Mouse (Mus musculus) hindbrain, embryonic 14.5 days (tissue): Measurements from ENCODE around the gene Larp1. TPM values are rescaled to one million over a fixed set of nuclear protein-coding genes. Genes with fewer than 3 reads are reported as not detected.
A peak's percentile ranks its signal among the peaks of the same experiment; 100 is the strongest.

Experiments used
- ATAC-seq: fragments of 200-750 bp; cut with Nextera tagmentation; 2 replicates; pipeline ENCODE4 v1.8.0; 2017; ENCODE audit warnings: moderate number of reproducible peaks, mild to moderate bottlenecking, moderate TSS enrichment, moderate library complexity; ENCODE audit not compliant: low FRiP score
- DNase-seq: peaks from one replicate; pipeline ENCODE4 v3.0.0-alpha.2; 2015; ENCODE audit warnings: low spot score
- H3K27ac ChIP-seq: fragments of 300-500 bp; sonication (generic); 2 replicates; pipeline ENCODE4 v1.5.1; 2014; ENCODE audit warnings: mild to moderate bottlenecking, moderate library complexity
- H3K27me3 ChIP-seq: fragments of 300-500 bp; sonication (generic); 2 replicates; pipeline ENCODE4 v1.6.1; 2014; ENCODE audit warnings: mild to moderate bottlenecking, low read length, mixed read lengths; ENCODE audit not compliant: control insufficient read depth, insufficient read depth
- H3K36me3 ChIP-seq: fragments of 300-500 bp; sonication (generic); replicated peaks from 2 replicates; pipeline ENCODE4 v1.6.1; 2014; ENCODE audit not compliant: control insufficient read depth, insufficient read depth
- H3K4me1 ChIP-seq: fragments of 300-500 bp; sonication (generic); replicated peaks from 2 replicates; pipeline ENCODE4 v1.6.1; 2014; ENCODE audit warnings: antibody characterized with exemption, low read length, mixed read lengths; ENCODE audit not compliant: control insufficient read depth, insufficient read depth
- H3K4me2 ChIP-seq: fragments of 300-500 bp; sonication (generic); replicated peaks from 2 replicates; pipeline ENCODE4 v1.6.1; 2014; ENCODE audit warnings: mild to moderate bottlenecking, moderate library complexity
- H3K4me3 ChIP-seq: fragments of 300-500 bp; sonication (generic); replicated peaks from 2 replicates; pipeline ENCODE4 v1.5.1; 2014; ENCODE audit warnings: mild to moderate bottlenecking, low read length
- H3K9ac ChIP-seq: fragments of 300-500 bp; sonication (generic); 2 replicates; pipeline ENCODE4 v1.6.1; 2014
- H3K9me3 ChIP-seq: fragments of 300-500 bp; sonication (generic); 2 replicates; pipeline ENCODE4 v1.6.1; 2016; ENCODE audit warnings: low read length; ENCODE audit not compliant: control insufficient read depth
- WGBS: fragments of 180-500 bp; shearing (Covaris S2); extraction: QIAGEN DNeasy Blood & Tissue Kit; methylation state at CpG from one replicate; pipeline ENCODE4 v1.1.7; 2014; 5-methylcytosine and 5-hydroxymethylcytosine counted together
- polyA plus RNA-seq: library from polyadenylated mRNA; unstranded; fragments of >200 nt; fragmentation: Nextera tagmentation; extraction: Ambion mirVana; gene quantifications from 2 replicates; pipeline ENCODE4 v1.2.1, GENCODE M21; 2014

Gene Larp1
- polyA plus RNA-seq, 1 experiment from 2014 or later, result 21.3 TPM

DNA sequence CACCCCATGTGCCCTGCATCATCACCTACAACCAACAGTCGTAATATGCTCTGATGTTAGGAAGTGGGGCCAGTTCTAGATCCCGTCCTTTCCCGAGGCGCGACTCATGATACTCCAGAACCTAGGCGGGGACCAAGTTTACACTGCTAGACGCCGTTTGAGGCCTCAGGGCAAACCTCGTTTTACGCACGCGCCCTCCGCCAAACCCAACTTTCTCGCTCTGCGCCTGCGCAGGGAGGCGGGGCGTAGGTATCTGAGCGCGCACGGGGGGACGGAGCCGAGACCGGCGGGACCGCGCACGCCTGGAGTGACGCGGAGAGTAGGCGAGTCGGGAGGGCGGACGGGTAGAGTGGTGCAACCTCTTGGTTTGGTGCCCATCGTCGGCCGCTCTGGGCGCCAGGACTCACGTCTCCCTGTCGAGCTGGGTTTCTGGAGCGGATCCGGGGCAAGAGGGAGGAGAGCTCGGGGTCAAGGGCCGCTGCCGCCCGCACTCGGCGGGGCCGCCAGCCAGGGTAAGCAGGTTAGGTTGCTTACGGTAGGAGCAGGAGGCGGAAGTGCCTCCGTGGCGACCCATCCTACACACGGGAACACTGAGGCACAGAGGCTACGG is 94.9 kb downstream of the Larp1 start, which contains the start of gene Cnot8:
Gene Cnot8 (plus strand): TSS at position 457 of the 610 bp plus-strand sequence.
- ATAC-seq (peak; percentile 97), DNase-seq (peak; percentile 100)
- peaks cover 2% of the 10 kb centered on the region; the same call in 1 of the 2 replicates for H3K27me3 ChIP-seq
- H3K4me3 ChIP-seq, result peak within 1 kb of the TSS; percentile 72
- under 1% methylated on average over 54 of the region's 55 CpGs for WGBS
- peak within 1 kb of the TSS; percentile 73 for H3K4me2 ChIP-seq
- H3K27ac ChIP-seq, result peak within 1 kb of the TSS; percentile 83
- peak within 1 kb of the TSS; percentile 79 for H3K9ac ChIP-seq
- no peaks in the 10 kb centered on the region for H3K36me3 ChIP-seq
- peaks cover 22% of the 10 kb centered on the region for H3K4me1 ChIP-seq
- H3K9me3 ChIP-seq, result no peaks in the 10 kb centered on the region

DNA sequence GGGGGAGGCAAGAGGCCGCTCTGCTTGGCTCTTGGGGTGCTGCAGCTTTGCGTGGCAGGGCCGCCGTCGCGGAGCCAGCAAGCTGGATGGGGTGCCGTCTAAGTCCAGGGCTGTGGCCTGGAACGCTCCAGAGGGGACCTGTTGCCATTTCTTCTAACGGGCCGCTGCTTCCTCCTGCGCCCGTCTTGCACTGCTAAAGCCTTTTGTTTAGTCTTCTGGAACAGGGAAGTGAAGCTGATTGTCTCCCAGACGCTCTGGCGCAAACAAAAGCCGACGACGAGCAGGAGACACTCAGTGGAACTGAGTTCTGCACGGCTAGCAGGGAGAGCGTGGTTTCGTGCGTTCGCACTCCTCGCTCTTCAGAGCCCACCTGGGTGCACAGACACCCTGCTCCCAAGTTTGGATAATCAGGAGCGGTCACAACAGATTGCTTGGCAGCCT is 95.5 kb downstream of the Larp1 start:
- Histone ChIP-seq H3K4me2 (peak overlapping the region; percentile 73), H3K9ac (peak overlapping the region; percentile 79), H3K4me1 (peaks cover 22% of the 10 kb centered on the region), H3K27me3 (no peaks in the 10 kb centered on the region), H3K27ac (peak overlapping the region; percentile 83), H3K36me3 (no peaks in the 10 kb centered on the region), H3K9me3 (no peaks in the 10 kb centered on the region), H3K4me3 (peak overlapping the region; percentile 72)
- ATAC-seq (0 out of 2 replicates have a peak, but pooled peaks have one; percentile 39), DNase-seq (peak; percentile 40)
- under 1% methylated on average over 24 of the region's 24 CpGs for WGBS

DNA sequence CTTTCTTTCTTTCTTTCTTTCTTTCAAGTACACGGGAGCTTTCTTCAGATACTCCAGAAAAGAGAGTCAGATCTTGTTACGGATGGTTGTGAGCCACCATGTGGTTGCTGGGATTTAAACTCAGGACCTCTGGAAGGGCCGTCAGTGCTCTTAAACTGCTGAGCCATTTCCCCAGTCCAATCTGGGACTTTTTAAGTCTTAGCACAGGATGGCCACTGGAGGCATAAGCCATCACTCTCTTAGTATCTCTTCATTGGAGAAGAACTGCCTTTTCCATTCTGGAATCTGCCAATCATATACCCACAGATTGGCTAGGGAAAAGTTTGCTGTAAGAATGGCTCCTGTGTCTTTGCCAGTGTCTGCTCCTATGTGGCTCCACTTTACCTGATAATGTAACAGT is 98.1 kb downstream of the Larp1 start:
- H3K27me3 ChIP-seq, result no peaks in the 10 kb centered on the region
- peaks cover 26% of the 10 kb centered on the region for H3K36me3 ChIP-seq
- ATAC-seq (no peak), DNase-seq (no peak)
- H3K4me3 ChIP-seq, result no peak overlapping the region
- peaks cover 22% of the 10 kb centered on the region for H3K4me1 ChIP-seq
- H3K9me3 ChIP-seq, result no peaks in the 10 kb centered on the region
- H3K27ac ChIP-seq, result no peak overlapping the region
- H3K4me2 ChIP-seq, result no peak overlapping the region
- 49% methylated on average over 3 of the region's 3 CpGs for WGBS
- H3K9ac ChIP-seq, result no peak overlapping the region

DNA sequence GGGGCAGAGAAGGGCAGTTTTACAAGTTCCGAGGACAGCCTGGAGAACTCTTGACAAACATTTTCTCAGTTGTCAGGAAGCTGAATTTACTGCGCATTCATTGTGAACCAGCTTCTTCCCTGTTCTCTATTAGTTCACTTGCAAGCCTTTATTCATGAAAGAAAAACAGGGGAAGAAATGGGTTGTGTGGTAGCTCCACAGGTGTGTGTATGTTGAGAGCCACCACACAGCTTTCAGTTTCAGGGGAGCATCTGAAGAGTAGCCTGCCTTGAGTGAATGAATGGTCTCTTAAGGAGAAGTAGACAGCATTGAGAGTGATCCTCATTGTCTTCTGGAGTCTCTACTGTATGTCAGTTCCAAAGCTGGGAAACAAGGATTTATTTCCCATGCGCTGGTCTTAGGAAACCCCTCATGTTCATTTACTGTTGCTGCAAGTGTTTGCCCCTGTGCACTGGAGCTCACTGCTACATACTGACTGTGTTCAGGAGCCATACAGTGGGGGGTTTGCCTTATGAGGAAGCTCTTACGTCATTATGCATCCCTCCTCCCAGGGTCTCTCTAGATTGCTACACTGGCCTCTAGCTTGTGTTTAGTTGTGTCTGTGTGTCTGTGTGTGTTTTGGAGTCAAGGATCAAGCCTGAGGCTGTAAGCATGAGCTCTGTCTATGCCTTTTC is 98.9 kb downstream of the Larp1 start:
- 94% methylated on average over 4 of the region's 4 CpGs for WGBS
- peaks cover 34% of the 10 kb centered on the region for H3K36me3 ChIP-seq
- ATAC-seq (no peak), DNase-seq (no peak)
- H3K4me1 ChIP-seq, result peaks cover 22% of the 10 kb centered on the region
- no peak overlapping the region for H3K9ac ChIP-seq
- no peak overlapping the region for H3K4me3 ChIP-seq
- H3K27me3 ChIP-seq, result no peaks in the 10 kb centered on the region
- H3K4me2 ChIP-seq, result no peak overlapping the region
- no peaks in the 10 kb centered on the region for H3K9me3 ChIP-seq
- H3K27ac ChIP-seq, result no peak overlapping the region

Other genes with a start within 250 kb of the Larp1 start
- 12.6 and 15.5 TPM in 2 replicates for gene Sap30l, start 207.4 kb upstream of the Larp1 start, polyA plus RNA-seq
- gene Hand1, start 176.2 kb upstream of the Larp1 start, polyA plus RNA-seq, result not detected in 2 replicates
- not detected in 2 replicates for gene Gm12248, start 84.1 kb downstream of the Larp1 start, polyA plus RNA-seq
- gene Cnot8, start 95.1 kb downstream of the Larp1 start, polyA plus RNA-seq, result 96.1 and 111 TPM in 2 replicates
- gene Gemin5, start 159.5 kb downstream of the Larp1 start, polyA plus RNA-seq, result 12.5 and 15.5 TPM in 2 replicates
- 86.9 and 98.4 TPM in 2 replicates for gene Mrpl22, start 162.6 kb downstream of the Larp1 start, polyA plus RNA-seq
- gene Igtp, start 190.5 kb downstream of the Larp1 start, polyA plus RNA-seq, result 1.5 and 2.4 TPM in 2 replicates
- 0.94 and 1.4 TPM in 2 replicates for gene Irgm2, start 190.6 kb downstream of the Larp1 start, polyA plus RNA-seq